Mouse (Mus musculus) stomach, embryonic 14.5 days (tissue): ENCODE measurements around the gene Amfr. TPM values are rescaled to one million over a fixed set of nuclear protein-coding genes. Genes with fewer than 3 reads are reported as not detected.

Experiments
- ATAC-seq: fragments of 200-750 bp; cut with Nextera tagmentation; 2 replicates; pipeline ENCODE4 v1.8.0; 2017; ENCODE audit warnings: low read depth, moderate TSS enrichment; ENCODE audit not compliant: insufficient number of reproducible peaks, insufficient read depth, low FRiP score
- H3K27ac ChIP-seq: fragments of 300-500 bp; sonication (generic); 2 replicates; pipeline ENCODE4 v1.5.1; 2014; ENCODE audit warnings: mild to moderate bottlenecking, low read length, moderate library complexity, mixed read lengths
- H3K27me3 ChIP-seq: fragments of 300-500 bp; sonication (generic); 2 replicates; pipeline ENCODE4 v1.6.1; 2014; ENCODE audit warnings: low read length, control low read depth, mixed read lengths; ENCODE audit not compliant: control insufficient read depth, insufficient read depth
- H3K36me3 ChIP-seq: fragments of 300-500 bp; sonication (generic); 2 replicates; pipeline ENCODE4 v1.6.1; 2014; ENCODE audit warnings: mild to moderate bottlenecking, control low read depth, low read length, moderate library complexity, mixed read lengths; ENCODE audit not compliant: control insufficient read depth, insufficient read depth
- H3K4me1 ChIP-seq: fragments of 300-500 bp; sonication (generic); 2 replicates; pipeline ENCODE4 v1.6.1; 2014; ENCODE audit warnings: low read length, control low read depth, mixed read lengths; ENCODE audit not compliant: control insufficient read depth, insufficient read depth
- H3K4me2 ChIP-seq: fragments of 300-500 bp; sonication (generic); replicated peaks from 2 replicates; pipeline ENCODE4 v1.6.1; 2014; ENCODE audit warnings: low read depth, low read length, control low read depth
- H3K4me3 ChIP-seq: fragments of 300-500 bp; sonication (generic); 2 replicates; pipeline ENCODE4 v1.5.1; 2014; ENCODE audit warnings: low read depth, low read length, control low read depth
- H3K9ac ChIP-seq: fragments of 300-500 bp; sonication (generic); replicated peaks from 2 replicates; pipeline ENCODE4 v1.6.1; 2014; ENCODE audit warnings: low read depth, mild to moderate bottlenecking, control low read depth, low read length, moderate library complexity, mixed read lengths
- H3K9me3 ChIP-seq: fragments of 300-500 bp; sonication (generic); 2 replicates; pipeline ENCODE4 v1.6.1; 2016; ENCODE audit warnings: low read depth, low read length, control low read depth; ENCODE audit not compliant: control insufficient read depth
- WGBS: fragments of 180-500 bp; shearing (Covaris S2); extraction: QIAGEN DNeasy Blood & Tissue Kit; methylation state at CpG from one replicate; pipeline ENCODE4 v1.1.7; 2014; 5-methylcytosine and 5-hydroxymethylcytosine counted together
- polyA plus RNA-seq: library from polyadenylated mRNA; unstranded; fragments of >200 nt; fragmentation: Nextera tagmentation; extraction: Ambion mirVana; gene quantifications from 2 replicates; pipeline ENCODE4 v1.2.1, GENCODE M21; 2014

The Amfr gene
- polyA plus RNA-seq, 1 experiment from 2014 or later: 41.9 TPM

DNA sequence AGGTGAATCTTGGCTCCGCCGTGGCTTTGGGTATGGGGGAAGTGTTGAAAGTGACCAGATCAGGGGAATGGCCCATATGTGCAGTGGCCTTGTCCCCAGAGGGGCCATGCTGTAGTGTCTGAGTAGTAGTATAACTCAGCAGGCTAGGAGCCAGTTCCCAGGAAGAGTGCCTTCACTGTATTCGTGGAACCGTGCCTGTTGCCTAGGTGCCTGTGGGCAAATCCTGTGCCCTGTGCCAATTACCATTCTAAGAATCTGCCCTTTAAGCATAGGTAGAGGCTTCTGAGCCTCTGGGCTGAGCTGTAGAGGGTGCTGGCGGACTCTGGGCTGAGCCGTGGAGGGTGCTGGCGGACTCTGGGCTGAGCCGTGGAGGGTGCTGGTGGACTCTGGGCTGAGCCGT lies 54.2 kb downstream of the Amfr start:
- Histone ChIP-seq H3K9ac (no peak overlapping the region), H3K27ac (no peak overlapping the region), H3K4me2 (no peak overlapping the region), H3K9me3 (no peaks in the 10 kb centered on the region), H3K36me3 (no peaks in the 10 kb centered on the region), H3K27me3 (no peaks in the 10 kb centered on the region), H3K4me1 (no peaks in the 10 kb centered on the region), H3K4me3 (no peak overlapping the region)
- no peak for ATAC-seq
- WGBS: 93% methylated on average over 9 of the region's 9 CpGs

DNA sequence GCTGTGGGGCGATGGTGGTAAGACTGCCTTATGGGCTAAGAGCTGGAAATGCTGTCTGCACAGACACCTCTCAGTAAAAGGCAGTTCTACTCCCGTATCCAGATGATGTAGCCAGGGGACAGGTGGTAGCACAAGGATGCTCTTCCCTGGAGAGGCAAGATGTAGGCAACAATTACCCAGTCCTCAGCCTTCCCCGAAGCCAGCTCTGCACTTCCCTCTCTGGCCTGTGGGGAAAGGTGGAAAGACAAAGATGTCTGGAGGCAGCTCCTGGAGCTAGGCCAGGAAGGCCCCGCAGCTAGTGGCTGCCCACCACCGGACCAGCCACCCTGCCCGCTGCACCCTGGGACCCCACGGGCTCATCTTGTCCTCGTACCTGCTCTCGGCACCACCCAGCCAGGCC lies 60.1 kb downstream of the Amfr start:
- no peak for ATAC-seq
- 88% methylated on average over 9 of the region's 9 CpGs for WGBS
- H3K27me3 ChIP-seq: no peaks in the 10 kb centered on the region
- H3K4me3 ChIP-seq: no peak overlapping the region
- H3K27ac ChIP-seq: no peak overlapping the region
- no peaks in the 10 kb centered on the region for H3K4me1 ChIP-seq
- H3K9me3 ChIP-seq: no peaks in the 10 kb centered on the region
- no peaks in the 10 kb centered on the region for H3K36me3 ChIP-seq
- no peak overlapping the region for H3K4me2 ChIP-seq
- no peak overlapping the region for H3K9ac ChIP-seq

DNA sequence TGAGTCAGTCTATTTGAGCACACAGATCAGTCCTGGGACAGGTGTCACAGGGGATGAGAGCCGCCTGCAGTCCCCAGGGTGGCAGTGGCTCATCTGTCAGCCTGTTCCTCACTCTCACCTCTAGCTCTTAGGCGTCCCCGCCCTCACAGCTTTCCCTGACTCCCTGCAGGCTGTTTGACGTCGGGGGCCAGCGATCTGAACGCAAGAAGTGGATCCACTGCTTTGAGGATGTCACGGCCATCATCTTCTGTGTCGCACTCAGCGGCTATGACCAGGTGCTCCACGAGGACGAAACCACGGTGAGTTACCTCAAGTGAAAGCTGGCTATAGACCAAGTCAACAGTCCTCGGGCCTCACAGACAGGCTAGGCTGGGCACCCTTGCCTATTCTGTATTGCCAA lies 62.5 kb downstream of the Amfr start:
- WGBS: 68% methylated on average over 14 of the region's 14 CpGs
- Histone ChIP-seq H3K4me3 (no peak overlapping the region), H3K9ac (no peak overlapping the region), H3K4me1 (no peaks in the 10 kb centered on the region), H3K27me3 (no peaks in the 10 kb centered on the region), H3K36me3 (no peaks in the 10 kb centered on the region), H3K4me2 (no peak overlapping the region), H3K27ac (no peak overlapping the region), H3K9me3 (no peaks in the 10 kb centered on the region)
- no peak for ATAC-seq

DNA sequence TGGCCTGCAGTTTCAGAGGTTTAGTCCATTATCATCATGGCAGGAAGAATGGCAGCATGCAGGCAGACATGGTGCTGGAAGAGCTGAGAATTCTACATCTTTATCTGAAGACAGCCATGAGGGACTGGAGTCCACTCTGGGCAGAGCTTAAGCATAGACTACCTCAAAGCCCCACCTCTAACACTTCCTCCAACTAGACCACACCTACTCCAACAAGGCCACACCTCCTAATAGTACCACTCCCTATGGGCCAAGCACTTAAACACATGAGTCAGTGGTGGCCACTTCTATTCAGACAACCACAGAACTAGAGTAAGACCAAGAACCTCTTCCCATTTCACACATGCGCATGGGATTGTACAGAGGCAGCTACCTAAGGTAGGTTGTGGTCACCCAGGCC lies 66.2 kb downstream of the Amfr start:
- Histone ChIP-seq H3K4me1 (no peaks in the 10 kb centered on the region), H3K4me3 (no peak overlapping the region), H3K9me3 (no peaks in the 10 kb centered on the region), H3K4me2 (no peak overlapping the region), H3K9ac (no peak overlapping the region), H3K36me3 (no peaks in the 10 kb centered on the region), H3K27me3 (no peaks in the 10 kb centered on the region), H3K27ac (no peak overlapping the region)
- no peak for ATAC-seq
- WGBS: 100% methylated on average over 1 of the region's 1 CpGs

DNA sequence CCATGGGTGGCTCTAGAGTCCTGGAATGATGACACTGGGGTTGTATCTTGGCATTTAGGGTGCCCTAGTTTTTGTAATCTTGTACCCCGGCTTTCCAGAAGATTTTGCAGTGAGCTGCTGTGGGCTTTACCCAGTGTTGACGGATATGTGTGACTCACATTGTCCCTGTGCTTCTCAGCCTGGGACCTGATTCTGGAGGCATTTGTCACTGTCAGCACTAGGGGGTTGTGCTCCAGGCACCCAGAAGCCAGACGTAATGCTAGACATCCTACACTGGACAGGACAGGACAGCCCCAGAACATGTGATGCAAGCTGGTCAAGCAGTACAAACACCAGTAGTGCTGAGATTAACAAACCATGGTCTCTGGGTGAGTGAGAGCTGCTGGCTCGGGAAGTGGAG lies 66.9 kb downstream of the Amfr start:
- 52% methylated on average over 4 of the region's 4 CpGs for WGBS
- H3K4me3 ChIP-seq: no peak overlapping the region

DNA sequence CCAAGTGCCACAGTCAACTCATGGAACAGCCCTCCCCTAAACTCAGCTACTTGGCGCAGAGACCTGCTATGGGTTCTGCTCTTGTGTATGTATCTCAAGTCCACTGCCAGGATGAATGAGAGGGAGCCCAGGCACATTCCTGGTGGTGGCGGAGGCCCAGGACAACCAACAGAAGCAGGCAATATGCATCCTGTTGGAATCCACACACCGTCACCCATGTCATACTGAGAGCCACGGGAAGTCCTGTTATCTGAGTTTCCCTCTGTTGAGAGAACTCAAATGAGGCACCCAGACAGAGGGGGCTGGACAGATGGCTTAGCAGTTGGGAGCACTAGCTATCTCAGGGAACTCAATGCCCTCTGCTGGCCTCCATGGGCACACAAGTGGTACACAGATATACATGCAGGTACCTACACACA lies 71.0 kb downstream of the Amfr start:
- Histone ChIP-seq H3K4me1 (no peaks in the 10 kb centered on the region), H3K4me3 (no peak overlapping the region), H3K9ac (no peak overlapping the region), H3K27ac (no peak overlapping the region), H3K4me2 (no peak overlapping the region), H3K27me3 (no peaks in the 10 kb centered on the region), H3K36me3 (no peaks in the 10 kb centered on the region), H3K9me3 (no peaks in the 10 kb centered on the region)
- 68% methylated on average over 4 of the region's 4 CpGs for WGBS
- ATAC-seq: no peak

More for the DNA sequence above, 66.9 kb downstream of the Amfr start:
- no peak overlapping the region for H3K27ac ChIP-seq
- no peak for ATAC-seq
- H3K36me3 ChIP-seq: no peaks in the 10 kb centered on the region
- no peak overlapping the region for H3K4me2 ChIP-seq
- no peaks in the 10 kb centered on the region for H3K4me1 ChIP-seq
- no peak overlapping the region for H3K9ac ChIP-seq
- no peaks in the 10 kb centered on the region for H3K27me3 ChIP-seq
- no peaks in the 10 kb centered on the region for H3K9me3 ChIP-seq

DNA sequence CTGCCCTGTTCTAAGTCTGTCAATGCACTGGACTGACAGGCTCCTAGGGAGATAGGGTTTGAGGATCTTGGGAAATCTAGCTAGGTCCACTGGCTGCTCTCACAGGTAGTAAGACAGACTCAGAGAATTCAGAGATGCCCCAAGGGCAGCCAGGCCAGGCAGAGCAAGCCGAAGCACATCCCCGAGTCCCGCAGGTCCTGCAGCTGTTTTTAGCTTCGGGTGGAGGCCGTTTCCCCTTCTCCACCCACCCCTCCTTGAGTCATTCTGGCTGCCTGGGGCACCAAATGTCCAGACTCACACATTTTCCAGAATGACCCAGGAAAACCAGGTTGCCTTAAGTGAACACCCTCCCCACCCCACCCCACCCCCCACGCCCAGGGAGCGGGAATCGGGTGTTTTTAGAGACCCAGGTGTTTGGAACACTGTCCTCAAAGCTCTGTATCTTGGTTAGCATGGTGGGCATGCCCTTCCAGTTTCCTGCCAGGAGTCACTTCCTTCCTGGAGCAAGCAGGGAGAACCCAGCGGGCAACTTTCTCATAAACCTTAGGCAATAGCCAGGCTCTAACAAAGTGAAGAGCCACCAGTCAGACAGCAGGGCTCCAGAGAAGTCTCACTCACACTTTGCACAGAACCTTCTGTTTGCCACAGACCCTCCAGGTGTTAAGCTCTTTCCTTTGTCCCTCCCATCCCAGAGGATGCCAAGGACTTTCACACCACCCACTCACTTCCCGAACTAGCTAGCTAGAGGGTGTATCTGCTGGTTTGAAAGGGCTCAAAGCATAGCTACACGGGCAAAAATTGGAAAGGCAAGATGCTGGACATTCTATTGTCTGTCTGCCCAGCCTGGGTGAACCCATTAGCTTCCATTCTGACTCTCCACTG lies 71.9 kb downstream of the Amfr start:
- 66% methylated on average over 11 of the region's 11 CpGs for WGBS
- no peak for ATAC-seq
- H3K4me1 ChIP-seq: no peaks in the 10 kb centered on the region
- no peaks in the 10 kb centered on the region for H3K36me3 ChIP-seq
- H3K9ac ChIP-seq: no peak overlapping the region
- H3K27ac ChIP-seq: no peak overlapping the region
- no peak overlapping the region for H3K4me2 ChIP-seq
- H3K9me3 ChIP-seq: no peaks in the 10 kb centered on the region
- H3K27me3 ChIP-seq: no peaks in the 10 kb centered on the region
- H3K4me3 ChIP-seq: no peak overlapping the region

DNA sequence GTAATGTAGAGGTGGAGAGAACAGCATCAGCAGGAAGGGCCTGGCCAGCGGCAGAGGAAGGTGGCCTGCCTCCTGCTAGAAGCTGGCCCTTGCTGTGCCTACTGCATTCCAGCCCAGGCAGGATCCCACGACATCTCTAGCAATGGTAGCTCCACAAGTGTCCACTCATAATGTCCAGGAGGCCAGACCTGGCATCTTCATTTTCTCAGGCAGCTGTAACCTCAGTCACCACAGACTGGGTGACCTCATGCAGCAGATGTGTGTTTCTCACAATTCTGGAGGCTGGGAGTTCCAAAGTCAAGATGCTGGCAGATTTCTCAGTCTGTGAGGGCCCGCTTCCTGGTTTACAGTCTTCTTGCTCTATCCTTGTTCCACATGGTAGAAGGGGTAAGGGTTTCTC lies 74.4 kb downstream of the Amfr start:
- no peak for ATAC-seq
- Histone ChIP-seq H3K4me3 (no peak overlapping the region), H3K9ac (no peak overlapping the region), H3K27me3 (no peaks in the 10 kb centered on the region), H3K27ac (no peak overlapping the region), H3K36me3 (no peaks in the 10 kb centered on the region), H3K9me3 (no peaks in the 10 kb centered on the region), H3K4me2 (no peak overlapping the region), H3K4me1 (no peaks in the 10 kb centered on the region)
- WGBS: 74% methylated on average over 3 of the region's 3 CpGs

DNA sequence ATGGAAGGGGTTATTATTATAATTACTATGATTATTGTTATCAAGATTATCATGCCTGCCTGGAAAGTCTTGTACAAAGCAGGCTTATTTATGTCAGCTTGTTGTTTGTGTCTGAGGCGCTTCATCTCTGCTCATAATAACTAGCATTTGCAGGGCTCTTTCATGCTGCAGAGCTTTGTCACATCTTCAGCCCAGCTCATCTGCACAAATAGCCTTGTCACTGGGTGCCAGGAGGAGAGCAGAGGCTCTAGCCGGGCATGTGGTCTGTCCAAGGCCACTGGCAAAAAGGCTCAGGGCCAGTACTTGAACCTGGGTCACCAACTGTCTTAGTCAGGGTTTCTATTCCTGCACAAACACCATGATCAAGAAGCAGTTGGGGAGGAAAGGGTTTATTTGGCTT lies 79.4 kb downstream of the Amfr start:
- no peaks in the 10 kb centered on the region for H3K9me3 ChIP-seq
- no peaks in the 10 kb centered on the region for H3K4me1 ChIP-seq
- no peak overlapping the region for H3K27ac ChIP-seq
- no peak overlapping the region for H3K9ac ChIP-seq
- 90% methylated on average over 2 of the region's 2 CpGs for WGBS
- ATAC-seq: no peak
- H3K4me2 ChIP-seq: no peak overlapping the region
- no peaks in the 10 kb centered on the region for H3K36me3 ChIP-seq
- no peak overlapping the region for H3K4me3 ChIP-seq
- H3K27me3 ChIP-seq: no peaks in the 10 kb centered on the region
